9 mouse cellular contexts compared by ENCODE assay signal in the genomic region with DNA sequence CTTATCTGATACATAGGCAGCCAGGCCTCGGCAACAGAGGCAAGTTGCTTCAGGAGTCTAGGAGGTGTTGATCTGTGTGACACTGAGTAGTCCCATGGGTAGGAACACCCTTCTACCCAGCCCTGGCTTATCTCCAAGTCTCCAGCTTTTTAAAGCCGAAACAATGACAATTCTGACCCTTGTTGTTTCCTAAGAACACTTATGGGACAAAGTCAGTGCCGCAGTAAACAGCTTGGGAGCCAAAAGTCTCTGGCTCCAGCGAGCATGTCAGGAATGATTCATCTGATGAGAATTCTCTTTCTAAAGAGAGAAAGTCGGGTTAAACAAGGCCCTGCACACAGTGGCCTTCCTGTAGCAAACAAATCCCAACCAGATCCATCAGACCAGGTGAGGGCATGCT.
DNase-seq lines count a peak whose midpoint lies in the region; ATAC-seq lines count a peak whose summit lies in the region.
"Had no signal": no experiment of that assay in that cellular context is flagged by ENCODE, and none has a peak within 500 bp of the region (broad histone marks: within the 10 kb centered on the region; RNA-seq: fewer than 3 reads in every experiment).

No protein-coding gene starts in this region.

- no peak overlapping the region for H3K4me3 ChIP-seq in heart, embryonic 11.5 days (ENCODE audit: low read depth, low read length)
- no peak overlapping the region for H3K4me3 ChIP-seq in liver, embryonic 11.5 days (ENCODE audit: low read depth, low read length)
- H3K4me3 ChIP-seq: intestine, embryonic 15.5 days had no signal

- H3K27ac ChIP-seq in heart, embryonic 11.5 days (ENCODE audit: low read depth, low read length), result no peak overlapping the region
- no peak overlapping the region for H3K27ac ChIP-seq in liver, embryonic 11.5 days (ENCODE audit: low read depth, low read length)
- H3K27ac ChIP-seq: intestine, embryonic 15.5 days had no signal

- H3K9ac ChIP-seq in heart, embryonic 11.5 days (ENCODE audit: low read depth, low read length), result no peak overlapping the region
- H3K9ac ChIP-seq in liver, embryonic 11.5 days (ENCODE audit: low read depth, low read length), result no peak overlapping the region
- H3K9ac ChIP-seq: intestine, embryonic 15.5 days had no signal

- peaks cover 30% of the 10 kb centered on the region for H3K27me3 ChIP-seq in heart, embryonic 11.5 days (ENCODE audit: control insufficient read depth, insufficient read depth, low read length)
- H3K27me3 ChIP-seq in liver, embryonic 11.5 days (replicated peaks; ENCODE audit: control insufficient read depth, insufficient read depth, low read length), result no peaks in the 10 kb centered on the region
- H3K27me3 ChIP-seq: intestine, embryonic 15.5 days had no signal

- intact Hi-C loops in left cerebral cortex, postnatal 4 days (cut with DNase I), result no loop called here

- H3K4me2 ChIP-seq in heart, embryonic 11.5 days, result no peak overlapping the region
- H3K4me2 ChIP-seq in liver, embryonic 11.5 days, result no peak overlapping the region
- H3K4me2 ChIP-seq: intestine, embryonic 15.5 days had no signal

- H3K4me1 ChIP-seq in heart, embryonic 11.5 days (ENCODE audit: control insufficient read depth, insufficient read depth, low read length), result peaks cover 28% of the 10 kb centered on the region
- peaks cover 2% of the 10 kb centered on the region; the same call in 1 of the 2 replicates for H3K4me1 ChIP-seq in liver, embryonic 11.5 days (replicated peaks; ENCODE audit: control insufficient read depth, insufficient read depth, low read length)
- H3K4me1 ChIP-seq: intestine, embryonic 15.5 days had no signal

- ATAC-seq in heart, embryonic 11.5 days (replicated peaks; ENCODE audit: insufficient number of reproducible peaks, low FRiP score, low TSS enrichment), result no peak
- ATAC-seq in liver, embryonic 11.5 days (replicated peaks; ENCODE audit: low FRiP score), result no peak
- ATAC-seq: intestine, embryonic 15.5 days had no signal

- DNase-seq in heart, adult 11 months, result peak; percentile 98
- peak; percentile 13 to 16 for DNase-seq in urinary bladder, adult 18-20 months (ENCODE audit: low spot score in 2 of 2)
- no peak for DNase-seq in urinary bladder, postnatal 4 days (ENCODE audit: low spot score in 2 of 2)
- peak; percentile 41 for DNase-seq in gastrocnemius, postnatal 25 days
- DNase-seq in skeletal muscle tissue, adult 2 months (ENCODE audit: low read depth, low spot score), result peak; percentile 56
- DNase-seq in left cerebral cortex, postnatal 4 days, result no peak
- DNase-seq in liver, embryonic 11.5 days (ENCODE audit: low spot score), result no peak

- WGBS in heart, embryonic 11.5 days (ENCODE audit: insufficient replicate concordance), result 35% methylated on average over 5 of the region's 5 CpGs
- WGBS in liver, embryonic 11.5 days, result 69% methylated on average over 5 of the region's 5 CpGs

- peaks cover 6% of the 10 kb centered on the region; the same call in 1 of the 2 replicates for H3K9me3 ChIP-seq in heart, embryonic 11.5 days (replicated peaks; ENCODE audit: control insufficient read depth, low read length)
- no peaks in the 10 kb centered on the region for H3K9me3 ChIP-seq in liver, embryonic 11.5 days (ENCODE audit: control insufficient read depth, low read length)
- H3K9me3 ChIP-seq: intestine, embryonic 15.5 days had no signal

- H3K36me3 ChIP-seq in heart, embryonic 11.5 days (ENCODE audit: control insufficient read depth, insufficient read depth, low read length), result no peaks in the 10 kb centered on the region
- H3K36me3 ChIP-seq in liver, embryonic 11.5 days (ENCODE audit: control insufficient read depth, insufficient read depth, low read length), result no peaks in the 10 kb centered on the region
- H3K36me3 ChIP-seq: intestine, embryonic 15.5 days had no signal

Comparison
In these comparisons a context has a peak if more than half of its experiments do, and no peak if none do; other contexts are left out.
1. DNase-seq: peak in heart, adult 11 months (single experiment), urinary bladder, adult 18-20 months (2 of 2), gastrocnemius, postnatal 25 days (single experiment) and skeletal muscle tissue, adult 2 months (single experiment); none in urinary bladder, postnatal 4 days (0 of 2), left cerebral cortex, postnatal 4 days (single experiment) and liver, embryonic 11.5 days (single experiment).